Mouse (Mus musculus) forebrain, embryonic 16.5 days (tissue): Measurements from ENCODE around the gene Gstcd. TPM values are rescaled to one million over a fixed set of nuclear protein-coding genes. Genes with fewer than 3 reads are reported as not detected.

ENCODE experiments used
- ATAC-seq: fragments of 200-750 bp; cut with Nextera tagmentation; 2 replicates; pipeline ENCODE4 v1.8.0; 2017; ENCODE audit warnings: mild to moderate bottlenecking, moderate library complexity
- H3K27ac ChIP-seq: fragments of 300-500 bp; sonication (generic); 2 replicates; pipeline ENCODE4 v1.5.1; 2014; ENCODE audit warnings: low read length, control low read depth
- H3K27me3 ChIP-seq: fragments of 300-500 bp; sonication (generic); replicated peaks from 2 replicates; pipeline ENCODE4 v1.6.1; 2014; ENCODE audit warnings: low read length; ENCODE audit not compliant: control insufficient read depth, insufficient read depth
- H3K36me3 ChIP-seq: fragments of 300-500 bp; sonication (generic); 2 replicates; pipeline ENCODE4 v1.6.1; 2014; ENCODE audit not compliant: control insufficient read depth, insufficient read depth
- H3K4me1 ChIP-seq: fragments of 300-500 bp; sonication (generic); replicated peaks from 2 replicates; pipeline ENCODE4 v1.6.1; 2014; ENCODE audit warnings: low read length; ENCODE audit not compliant: control insufficient read depth, insufficient read depth
- H3K4me2 ChIP-seq: fragments of 300-500 bp; sonication (generic); 2 replicates; pipeline ENCODE4 v1.6.1; 2014; ENCODE audit warnings: mild to moderate bottlenecking, low read length, control low read depth
- H3K4me3 ChIP-seq: fragments of 300-500 bp; sonication (generic); replicated peaks from 2 replicates; pipeline ENCODE4 v1.5.1; 2014; ENCODE audit warnings: mild to moderate bottlenecking, low read length, control low read depth
- H3K9ac ChIP-seq: fragments of 300-500 bp; sonication (generic); replicated peaks from 2 replicates; pipeline ENCODE4 v1.6.1; 2014; ENCODE audit warnings: low read depth, low read length, control low read depth
- H3K9me3 ChIP-seq: fragments of 300-500 bp; sonication (generic); 2 replicates; pipeline ENCODE4 v1.6.1; 2016; ENCODE audit warnings: low read length; ENCODE audit not compliant: control insufficient read depth
- WGBS: fragments of 180-500 bp; shearing (Covaris S2); extraction: QIAGEN DNeasy Blood & Tissue Kit; methylation state at CpG from one replicate; pipeline ENCODE4 v1.1.7; 2014; 5-methylcytosine and 5-hydroxymethylcytosine counted together
- polyA plus RNA-seq: library from polyadenylated mRNA; unstranded; fragments of >200 nt; fragmentation: Nextera tagmentation; extraction: Ambion mirVana; gene quantifications from 2 replicates; pipeline ENCODE4 v1.2.1, GENCODE M21; 2015

Gstcd gene
- polyA plus RNA-seq, 1 experiment from 2014 or later = 4.5 TPM

DNA sequence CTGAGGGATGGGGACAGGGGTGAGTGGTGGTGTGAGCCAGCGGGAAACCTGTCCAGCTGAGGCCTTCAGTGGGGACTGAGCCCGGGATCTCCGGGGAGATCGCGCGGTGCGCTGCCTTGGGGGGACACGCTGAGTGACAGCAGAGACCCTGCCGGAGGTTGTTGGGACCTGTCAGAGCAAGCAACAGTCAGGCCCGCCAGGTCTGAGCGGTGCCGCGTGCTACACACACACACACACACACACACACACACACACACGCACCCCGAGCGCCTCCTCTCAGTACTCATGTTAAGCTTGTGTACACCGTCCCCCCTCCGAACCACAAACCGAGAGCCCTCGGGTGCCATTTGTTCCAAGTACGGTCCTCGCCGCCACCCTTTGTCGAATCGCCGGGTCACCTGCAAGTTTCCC lies 142.4 kb downstream of the Gstcd start:
- peak; percentile 73 for ATAC-seq
- H3K9ac ChIP-seq = peak overlapping the region; percentile 66
- H3K36me3 ChIP-seq = no peaks in the 10 kb centered on the region
- peak overlapping the region; percentile 100 for H3K4me2 ChIP-seq
- H3K27me3 ChIP-seq = 0 out of 2 replicates have a peak, but pooled peaks cover 2% of the 10 kb centered on the region
- 0% methylated on average over 22 of the region's 26 CpGs for WGBS
- H3K4me3 ChIP-seq = peak overlapping the region; percentile 75
- H3K9me3 ChIP-seq = no peaks in the 10 kb centered on the region
- no peak overlapping the region for H3K27ac ChIP-seq
- H3K4me1 ChIP-seq = peaks cover 15% of the 10 kb centered on the region

GRCm38 (mm10) chr3:132948298-132948795 lies 143.5 kb downstream of the Gstcd start:
- no peak overlapping the region for H3K4me3 ChIP-seq
- H3K9me3 ChIP-seq = no peaks in the 10 kb centered on the region
- 0 out of 2 replicates have a peak, but pooled peaks cover 2% of the 10 kb centered on the region for H3K27me3 ChIP-seq
- 11% methylated on average over 7 of the region's 7 CpGs for WGBS
- no peak overlapping the region for H3K27ac ChIP-seq
- peak overlapping the region; percentile 9; the same call in 1 of the 2 replicates for H3K4me2 ChIP-seq
- no peak overlapping the region for H3K9ac ChIP-seq
- peaks cover 15% of the 10 kb centered on the region for H3K4me1 ChIP-seq
- no peak for ATAC-seq
- no peaks in the 10 kb centered on the region for H3K36me3 ChIP-seq

DNA sequence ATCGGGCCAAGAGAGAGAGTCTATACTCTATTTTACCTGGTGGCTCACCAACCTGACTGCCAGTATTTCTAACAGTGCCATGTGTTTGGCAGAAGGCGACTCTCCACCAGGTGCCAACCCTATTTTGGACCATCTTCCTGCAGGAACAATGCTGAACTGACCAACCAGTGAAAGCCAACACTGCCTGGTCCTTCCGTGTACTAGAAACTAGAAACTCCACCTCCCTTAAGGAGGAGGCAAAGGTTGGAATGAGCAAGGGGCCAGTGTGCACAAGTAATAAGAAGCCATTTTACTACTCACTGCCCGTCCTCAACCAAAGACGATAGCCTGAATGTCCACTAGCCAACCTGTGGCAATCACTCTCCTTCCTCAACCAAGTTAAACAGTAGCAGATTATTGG lies 145.7 kb downstream of the Gstcd start:
- ATAC-seq = no peak
- H3K4me1 ChIP-seq = peaks cover 15% of the 10 kb centered on the region
- no peaks in the 10 kb centered on the region for H3K9me3 ChIP-seq
- no peak overlapping the region for H3K4me3 ChIP-seq
- H3K9ac ChIP-seq = no peak overlapping the region
- no peak overlapping the region for H3K27ac ChIP-seq
- H3K27me3 ChIP-seq = 0 out of 2 replicates have a peak, but pooled peaks cover 2% of the 10 kb centered on the region
- WGBS = 94% methylated on average over 5 of the region's 5 CpGs
- no peaks in the 10 kb centered on the region for H3K36me3 ChIP-seq
- no peak overlapping the region for H3K4me2 ChIP-seq

- 88% methylated on average over 7 of the region's 7 CpGs for WGBS
- no peak overlapping the region for H3K27ac ChIP-seq
- H3K4me1 ChIP-seq = peaks cover 15% of the 10 kb centered on the region
- H3K9me3 ChIP-seq = no peaks in the 10 kb centered on the region
- no peak overlapping the region for H3K4me2 ChIP-seq
- H3K9ac ChIP-seq = no peak overlapping the region
- ATAC-seq = no peak
- H3K36me3 ChIP-seq = no peaks in the 10 kb centered on the region
- no peak overlapping the region for H3K4me3 ChIP-seq
- H3K27me3 ChIP-seq = 0 out of 2 replicates have a peak, but pooled peaks cover 2% of the 10 kb centered on the region
Measured at GRCm38 (mm10) chr3:132945669-132946068, 146.2 kb downstream of the Gstcd start.

- Histone ChIP-seq H3K27ac (no peak overlapping the region), H3K27me3 (0 out of 2 replicates have a peak, but pooled peaks cover 2% of the 10 kb centered on the region), H3K4me2 (no peak overlapping the region), H3K9me3 (no peaks in the 10 kb centered on the region), H3K4me3 (no peak overlapping the region), H3K36me3 (no peaks in the 10 kb centered on the region), H3K9ac (no peak overlapping the region), H3K4me1 (peaks cover 11% of the 10 kb centered on the region)
- 65% methylated on average over 3 of the region's 3 CpGs for WGBS
- no peak for ATAC-seq
Measured at GRCm38 (mm10) chr3:132944609-132945008, 147.2 kb downstream of the Gstcd start.

DNA sequence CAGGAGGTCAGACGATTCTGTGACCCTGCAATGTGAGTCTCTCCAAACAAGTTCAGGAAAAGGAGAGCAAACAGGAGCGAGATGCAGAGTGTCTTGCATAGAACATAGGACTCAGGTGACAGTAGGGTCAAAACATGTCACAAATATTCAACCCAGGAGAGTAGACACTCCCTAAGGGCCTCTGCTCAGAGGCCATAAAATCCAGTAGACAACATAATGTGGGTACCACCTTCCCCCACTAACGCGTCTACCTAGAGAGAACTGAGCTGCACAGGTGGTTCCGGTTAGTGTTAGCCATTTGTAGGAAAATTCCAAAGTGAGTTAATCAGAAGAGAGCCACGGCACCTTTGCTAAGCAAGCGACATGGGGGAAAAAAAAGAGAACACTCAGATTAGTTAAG lies 147.6 kb downstream of the Gstcd start:
- no peaks in the 10 kb centered on the region for H3K9me3 ChIP-seq
- peaks cover 7% of the 10 kb centered on the region for H3K4me1 ChIP-seq
- H3K9ac ChIP-seq = no peak overlapping the region
- WGBS = 80% methylated on average over 7 of the region's 7 CpGs
- no peak overlapping the region for H3K4me2 ChIP-seq
- H3K27ac ChIP-seq = no peak overlapping the region
- no peak for ATAC-seq
- H3K36me3 ChIP-seq = no peaks in the 10 kb centered on the region
- 0 out of 2 replicates have a peak, but pooled peaks cover 2% of the 10 kb centered on the region for H3K27me3 ChIP-seq
- H3K4me3 ChIP-seq = no peak overlapping the region

DNA sequence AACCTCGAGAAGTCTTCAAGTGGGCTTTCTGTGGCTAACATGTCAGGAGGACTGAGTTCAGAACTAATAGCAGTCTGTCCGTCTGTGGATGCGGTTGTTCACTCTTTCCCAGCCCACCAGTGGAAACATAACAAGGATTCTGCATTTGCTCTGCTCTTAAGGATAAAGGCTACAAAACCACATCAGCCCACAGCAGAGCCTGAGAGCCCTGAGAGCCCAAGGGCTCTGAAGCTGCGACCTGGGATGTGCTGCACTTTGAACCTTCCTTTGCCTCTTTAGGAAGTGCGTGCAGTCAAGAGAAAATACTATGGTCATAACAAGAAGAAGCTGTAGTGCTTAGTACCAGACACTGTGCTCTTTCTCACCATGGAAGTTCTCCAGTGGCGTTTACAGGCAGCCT lies 149.1 kb downstream of the Gstcd start:
- no peak overlapping the region for H3K4me2 ChIP-seq
- no peaks in the 10 kb centered on the region for H3K9me3 ChIP-seq
- no peak overlapping the region for H3K9ac ChIP-seq
- WGBS = 91% methylated on average over 6 of the region's 6 CpGs
- H3K27ac ChIP-seq = no peak overlapping the region
- no peak overlapping the region for H3K4me3 ChIP-seq
- H3K36me3 ChIP-seq = no peaks in the 10 kb centered on the region
- H3K27me3 ChIP-seq = no peaks in the 10 kb centered on the region
- ATAC-seq = no peak
- no peaks in the 10 kb centered on the region for H3K4me1 ChIP-seq

DNA sequence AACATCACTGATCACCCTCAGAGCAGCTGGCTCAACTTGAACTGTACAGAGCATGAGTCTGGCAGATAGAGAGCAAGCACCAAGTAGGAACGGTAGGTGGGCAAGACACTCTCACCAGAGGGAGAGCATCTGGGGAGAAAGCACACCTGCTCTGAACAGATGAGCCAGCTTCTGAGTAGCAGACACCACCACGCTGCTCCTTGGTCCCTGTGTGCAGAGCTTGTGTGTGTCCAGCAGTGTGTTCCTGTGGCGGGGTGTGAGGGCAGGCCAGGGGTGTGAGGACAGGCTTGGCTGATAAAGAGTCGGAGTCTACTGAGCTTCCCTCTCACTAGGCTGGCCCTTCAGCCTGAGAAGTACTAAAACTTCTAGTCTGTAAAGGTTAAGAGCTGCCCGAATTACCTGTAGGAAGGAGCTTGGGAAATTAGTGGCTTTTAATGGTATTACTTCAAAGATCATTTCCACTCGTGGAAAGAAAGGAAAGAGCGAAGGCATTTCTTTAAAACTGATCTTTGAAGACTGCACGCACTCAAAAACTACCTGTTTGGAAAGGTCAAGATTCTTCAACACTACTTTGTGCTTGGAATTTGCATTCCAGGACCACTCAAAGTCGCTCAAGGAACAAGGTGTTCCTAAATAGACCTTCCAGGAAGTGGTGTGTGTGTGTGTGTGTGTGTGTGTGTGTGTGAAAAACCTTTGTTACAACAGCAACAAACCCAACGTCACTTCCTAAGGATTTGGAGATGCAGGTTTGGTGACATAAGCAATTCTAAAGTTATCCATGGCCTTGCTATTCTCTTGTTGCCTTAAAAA lies 151.4 kb downstream of the Gstcd start:
- H3K4me1 ChIP-seq = no peaks in the 10 kb centered on the region
- no peaks in the 10 kb centered on the region for H3K27me3 ChIP-seq
- 83% methylated on average over 10 of the region's 10 CpGs for WGBS
- H3K36me3 ChIP-seq = no peaks in the 10 kb centered on the region
- no peak for ATAC-seq
- H3K9ac ChIP-seq = no peak overlapping the region
- H3K4me2 ChIP-seq = no peak overlapping the region
- H3K27ac ChIP-seq = no peak overlapping the region
- H3K4me3 ChIP-seq = no peak overlapping the region
- H3K9me3 ChIP-seq = no peaks in the 10 kb centered on the region

- no peak for ATAC-seq
- no peaks in the 10 kb centered on the region for H3K9me3 ChIP-seq
- no peaks in the 10 kb centered on the region for H3K27me3 ChIP-seq
- 0 out of 2 replicates have a peak, but pooled peaks cover 3% of the 10 kb centered on the region for H3K4me1 ChIP-seq
- H3K4me2 ChIP-seq = no peak overlapping the region
- no peaks in the 10 kb centered on the region for H3K36me3 ChIP-seq
- WGBS = 83% methylated on average over 8 of the region's 8 CpGs
- H3K4me3 ChIP-seq = no peak overlapping the region
- no peak overlapping the region for H3K27ac ChIP-seq
- no peak overlapping the region for H3K9ac ChIP-seq
Measured at GRCm38 (mm10) chr3:132939006-132939405, 152.8 kb downstream of the Gstcd start.
